Mouse (Mus musculus) heart, embryonic 12.5 days (tissue): ENCODE measurements around the gene Ppm1b. TPM values are rescaled to one million over a fixed set of nuclear protein-coding genes. Genes with fewer than 3 reads are reported as not detected.

Source experiments
- ATAC-seq: fragments of 200-750 bp; cut with Nextera tagmentation; 2 replicates; pipeline ENCODE4 v1.8.0; 2017; ENCODE audit warnings: moderate TSS enrichment, moderate library complexity; ENCODE audit not compliant: insufficient number of reproducible peaks, low FRiP score
- H3K27ac ChIP-seq: fragments of 300-500 bp; sonication (generic); 2 replicates; pipeline ENCODE4 v1.5.1; 2016; ENCODE audit warnings: mild to moderate bottlenecking, moderate library complexity; ENCODE audit not compliant: poor library complexity, severe bottlenecking
- H3K27me3 ChIP-seq: fragments of 300-500 bp; sonication (generic); replicated peaks from 2 replicates; pipeline ENCODE4 v1.6.1; 2016; ENCODE audit warnings: mild to moderate bottlenecking, moderate library complexity
- H3K36me3 ChIP-seq: fragments of 300-500 bp; sonication (generic); 2 replicates; pipeline ENCODE4 v1.6.1; 2016; ENCODE audit warnings: mild to moderate bottlenecking, moderate library complexity
- H3K4me1 ChIP-seq: fragments of 300-500 bp; sonication (generic); replicated peaks from 2 replicates; pipeline ENCODE4 v1.6.1; 2016; ENCODE audit warnings: mild to moderate bottlenecking
- H3K4me2 ChIP-seq: fragments of 300-500 bp; sonication (generic); 2 replicates; pipeline ENCODE4 v1.6.1; 2016; ENCODE audit warnings: mild to moderate bottlenecking, moderate library complexity
- H3K4me3 ChIP-seq: fragments of 300-500 bp; sonication (generic); 2 replicates; pipeline ENCODE4 v1.5.1; 2016; ENCODE audit warnings: mild to moderate bottlenecking
- H3K9ac ChIP-seq: fragments of 300-500 bp; sonication (generic); 2 replicates; pipeline ENCODE4 v1.6.1; 2016; ENCODE audit warnings: mild to moderate bottlenecking, moderate library complexity
- H3K9me3 ChIP-seq: fragments of 300-500 bp; sonication (generic); replicated peaks from 2 replicates; pipeline ENCODE4 v1.6.1; 2016; ENCODE audit warnings: mild to moderate bottlenecking, moderate library complexity
- WGBS: fragments of 180-500 bp; shearing (Covaris S2); methylation state at CpG from one replicate; pipeline ENCODE4 v1.1.7; 2016; 5-methylcytosine and 5-hydroxymethylcytosine counted together
- polyA plus RNA-seq: library from polyadenylated mRNA; unstranded; fragments of >200 nt; fragmentation: Nextera tagmentation; extraction: Ambion mirVana; gene quantifications from 2 replicates; pipeline ENCODE4 v1.2.1, GENCODE M21; 2016

Ppm1b gene
- polyA plus RNA-seq, 1 experiment from 2014 or later = 73.9 TPM

DNA sequence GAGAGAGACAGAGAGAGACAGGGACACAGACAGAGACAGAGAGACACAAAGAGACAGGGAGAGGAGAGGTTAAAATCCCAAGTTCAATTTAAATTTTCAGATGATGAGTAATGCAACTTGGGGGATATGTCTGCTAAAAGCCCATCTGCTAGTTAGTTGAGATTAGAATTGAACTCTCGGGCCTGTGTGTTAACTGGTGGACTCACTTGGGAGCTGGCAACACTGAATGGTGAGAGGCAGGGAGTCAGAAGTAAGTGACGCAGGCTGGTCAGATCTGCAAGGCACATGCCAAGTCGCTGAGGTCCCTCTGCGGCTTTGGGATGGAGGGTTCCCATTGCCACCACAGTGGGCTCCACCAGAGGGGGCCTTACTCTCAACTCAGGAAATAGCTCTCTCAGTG lies 81.8 kb downstream of the Ppm1b start:
- Histone ChIP-seq H3K27ac (no peak overlapping the region), H3K4me2 (no peak overlapping the region), H3K9me3 (no peaks in the 10 kb centered on the region), H3K9ac (no peak overlapping the region), H3K4me1 (0 out of 2 replicates have a peak, but pooled peaks cover 4% of the 10 kb centered on the region), H3K27me3 (no peaks in the 10 kb centered on the region), H3K36me3 (no peaks in the 10 kb centered on the region), H3K4me3 (no peak overlapping the region)
- 70% methylated on average over 4 of the region's 4 CpGs for WGBS
- no peak for ATAC-seq

- 0 out of 2 replicates have a peak, but pooled peaks cover 4% of the 10 kb centered on the region for H3K4me1 ChIP-seq
- WGBS = 85% methylated on average over 5 of the region's 5 CpGs
- H3K4me2 ChIP-seq = no peak overlapping the region
- H3K9ac ChIP-seq = no peak overlapping the region
- H3K9me3 ChIP-seq = no peaks in the 10 kb centered on the region
- no peaks in the 10 kb centered on the region for H3K27me3 ChIP-seq
- H3K4me3 ChIP-seq = no peak overlapping the region
- ATAC-seq = no peak
- no peaks in the 10 kb centered on the region for H3K36me3 ChIP-seq
- no peak overlapping the region for H3K27ac ChIP-seq
These were observed 82.2 kb downstream of the Ppm1b start for GRCm38 (mm10) chr17:85038761-85039160.

GRCm38 (mm10) chr17:85040913-85041312 lies 84.4 kb downstream of the Ppm1b start:
- no peaks in the 10 kb centered on the region for H3K9me3 ChIP-seq
- no peak overlapping the region for H3K9ac ChIP-seq
- no peaks in the 10 kb centered on the region for H3K36me3 ChIP-seq
- ATAC-seq = no peak
- H3K27ac ChIP-seq = no peak overlapping the region
- no peak overlapping the region for H3K4me2 ChIP-seq
- no peaks in the 10 kb centered on the region for H3K27me3 ChIP-seq
- H3K4me3 ChIP-seq = no peak overlapping the region
- WGBS = 71% methylated on average over 7 of the region's 7 CpGs
- H3K4me1 ChIP-seq = no peaks in the 10 kb centered on the region

DNA sequence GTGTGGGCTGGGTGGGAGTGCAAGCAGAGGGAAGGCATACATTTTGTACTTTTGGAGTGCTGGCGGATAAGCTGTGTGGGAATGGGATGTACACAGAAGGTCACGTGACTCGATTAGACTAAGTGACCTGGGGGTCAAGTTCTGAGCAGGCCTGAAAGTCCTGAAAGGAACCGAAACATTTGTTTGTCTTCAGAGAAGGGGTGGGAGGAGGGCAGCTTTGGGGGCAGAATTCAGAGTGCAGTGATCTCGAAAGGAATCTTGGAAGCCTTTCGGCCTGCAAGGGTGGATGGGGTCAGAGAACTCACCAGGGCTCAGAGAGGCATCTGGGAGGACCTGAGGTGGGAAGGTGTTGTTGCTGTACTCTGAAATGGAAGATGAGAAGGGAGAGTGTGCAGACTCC lies 85.9 kb downstream of the Ppm1b start:
- no peaks in the 10 kb centered on the region for H3K4me1 ChIP-seq
- H3K27me3 ChIP-seq = no peaks in the 10 kb centered on the region
- WGBS = 80% methylated on average over 6 of the region's 6 CpGs
- H3K9me3 ChIP-seq = no peaks in the 10 kb centered on the region
- ATAC-seq = no peak
- H3K36me3 ChIP-seq = no peaks in the 10 kb centered on the region
- no peak overlapping the region for H3K9ac ChIP-seq
- no peak overlapping the region for H3K4me3 ChIP-seq
- H3K27ac ChIP-seq = no peak overlapping the region
- H3K4me2 ChIP-seq = no peak overlapping the region

- H3K4me1 ChIP-seq = no peaks in the 10 kb centered on the region
- no peaks in the 10 kb centered on the region for H3K27me3 ChIP-seq
- no peak for ATAC-seq
- 79% methylated on average over 6 of the region's 6 CpGs for WGBS
- no peak overlapping the region for H3K4me3 ChIP-seq
- H3K9me3 ChIP-seq = no peaks in the 10 kb centered on the region
- H3K4me2 ChIP-seq = no peak overlapping the region
- no peak overlapping the region for H3K9ac ChIP-seq
- no peak overlapping the region for H3K27ac ChIP-seq
- no peaks in the 10 kb centered on the region for H3K36me3 ChIP-seq
These were observed 86.9 kb downstream of the Ppm1b start for GRCm38 (mm10) chr17:85043404-85043816.

DNA sequence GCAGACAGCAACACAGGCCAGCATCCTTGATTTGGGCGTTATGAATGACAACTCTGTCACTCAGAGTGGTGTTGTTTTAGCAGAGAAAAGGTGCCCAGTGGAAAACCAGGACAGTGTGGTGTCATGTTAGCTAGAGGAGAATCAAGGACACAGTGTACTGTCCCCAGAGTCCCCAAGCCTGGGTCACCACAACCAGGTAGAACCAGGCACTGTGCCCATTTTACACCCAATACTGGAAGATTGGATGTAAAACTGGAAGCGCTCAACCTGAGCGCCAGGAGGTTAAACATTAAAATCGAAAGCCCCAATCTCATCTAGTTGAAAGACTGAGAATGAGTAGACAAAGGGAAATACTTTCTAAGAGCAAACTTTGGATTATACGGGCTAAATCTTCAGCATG lies 87.9 kb downstream of the Ppm1b start:
- ATAC-seq = no peak

DNA sequence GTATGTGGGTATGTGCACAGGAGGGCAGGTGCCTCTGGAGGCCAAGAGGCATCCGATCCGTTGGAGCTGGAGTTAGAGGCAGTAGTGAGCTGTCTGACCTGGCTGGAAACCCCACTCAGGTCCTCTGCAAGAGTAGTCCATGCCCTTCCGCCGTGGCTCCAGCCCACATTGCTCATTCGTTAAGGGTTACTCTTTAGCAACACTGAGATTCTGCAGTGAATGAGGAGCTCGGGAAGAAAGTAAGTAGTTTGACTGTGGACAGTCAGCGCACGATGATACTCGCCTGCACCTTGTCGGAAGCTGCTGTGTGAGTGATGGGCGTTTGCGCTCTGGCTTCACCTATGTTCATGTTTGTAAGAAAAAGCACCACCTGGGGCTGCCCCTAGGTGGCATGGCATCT lies 88.6 kb downstream of the Ppm1b start:
- no peak overlapping the region for H3K4me3 ChIP-seq
- H3K4me1 ChIP-seq = no peaks in the 10 kb centered on the region
- 78% methylated on average over 12 of the region's 12 CpGs for WGBS
- ATAC-seq = no peak
- H3K36me3 ChIP-seq = no peaks in the 10 kb centered on the region
- no peak overlapping the region for H3K27ac ChIP-seq
- no peaks in the 10 kb centered on the region for H3K27me3 ChIP-seq
- H3K9me3 ChIP-seq = no peaks in the 10 kb centered on the region
- no peak overlapping the region for H3K4me2 ChIP-seq
- H3K9ac ChIP-seq = no peak overlapping the region

More for the DNA sequence above, 87.9 kb downstream of the Ppm1b start:
- Histone ChIP-seq H3K27ac (no peak overlapping the region), H3K4me1 (no peaks in the 10 kb centered on the region), H3K4me2 (no peak overlapping the region), H3K9me3 (no peaks in the 10 kb centered on the region), H3K36me3 (no peaks in the 10 kb centered on the region), H3K4me3 (no peak overlapping the region), H3K9ac (no peak overlapping the region), H3K27me3 (no peaks in the 10 kb centered on the region)
- WGBS = 84% methylated on average over 5 of the region's 5 CpGs

DNA sequence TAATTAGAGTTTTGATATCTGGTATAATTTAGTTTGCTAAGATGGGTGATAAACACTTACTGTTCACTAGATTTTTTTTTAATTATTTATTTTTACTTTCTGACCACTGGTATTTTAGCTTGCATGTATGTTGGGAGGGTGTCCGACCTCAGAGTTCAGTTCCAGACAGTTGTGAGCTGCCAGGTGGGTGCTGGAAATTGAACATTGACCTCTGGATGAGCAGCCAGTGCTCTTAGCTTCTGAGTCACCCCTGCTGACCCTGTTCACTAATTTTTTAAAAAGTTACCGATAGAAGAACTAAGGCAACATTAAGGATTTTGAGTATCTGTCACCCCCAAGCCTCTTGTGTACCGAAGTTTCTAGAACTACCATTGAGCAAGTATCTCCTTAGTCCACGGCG lies 91.8 kb downstream of the Ppm1b start:
- Histone ChIP-seq H3K27me3 (no peaks in the 10 kb centered on the region), H3K36me3 (no peaks in the 10 kb centered on the region), H3K27ac (no peak overlapping the region), H3K9ac (no peak overlapping the region), H3K4me3 (no peak overlapping the region), H3K4me2 (no peak overlapping the region), H3K9me3 (no peaks in the 10 kb centered on the region), H3K4me1 (peaks cover 9% of the 10 kb centered on the region)
- no peak for ATAC-seq
- 86% methylated on average over 5 of the region's 5 CpGs for WGBS

DNA sequence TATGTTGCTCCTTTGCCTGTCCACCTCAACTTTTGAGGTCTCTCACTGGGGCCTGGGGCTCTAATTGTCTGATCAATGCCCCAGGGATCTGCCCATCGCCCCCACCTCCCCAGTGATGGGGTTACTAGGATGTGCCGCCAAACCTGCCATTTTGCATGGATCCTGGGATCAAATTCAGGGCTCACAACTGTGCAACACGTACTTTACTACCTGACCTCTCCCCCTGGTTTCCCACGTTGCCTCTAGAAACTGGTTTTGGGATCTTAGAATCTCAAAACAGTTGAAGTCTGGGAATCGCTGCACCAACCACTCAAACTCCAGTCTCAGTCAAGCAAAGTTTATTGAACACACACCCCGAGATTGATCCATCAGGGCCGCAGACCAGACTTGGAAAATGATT lies 101.7 kb downstream of the Ppm1b start:
- no peak overlapping the region for H3K9ac ChIP-seq
- no peak overlapping the region for H3K4me2 ChIP-seq
- no peaks in the 10 kb centered on the region for H3K27me3 ChIP-seq
- H3K27ac ChIP-seq = no peak overlapping the region
- no peak for ATAC-seq
- H3K4me3 ChIP-seq = no peak overlapping the region
- no peaks in the 10 kb centered on the region for H3K9me3 ChIP-seq
- peaks cover 10% of the 10 kb centered on the region for H3K36me3 ChIP-seq
- WGBS = 90% methylated on average over 7 of the region's 7 CpGs
- no peaks in the 10 kb centered on the region for H3K4me1 ChIP-seq

- ATAC-seq = no peak
- no peak overlapping the region for H3K4me2 ChIP-seq
- no peaks in the 10 kb centered on the region for H3K27me3 ChIP-seq
- no peak overlapping the region for H3K27ac ChIP-seq
- no peaks in the 10 kb centered on the region for H3K4me1 ChIP-seq
- H3K4me3 ChIP-seq = no peak overlapping the region
- H3K9ac ChIP-seq = no peak overlapping the region
- WGBS = 87% methylated on average over 6 of the region's 6 CpGs
- H3K36me3 ChIP-seq = peaks cover 18% of the 10 kb centered on the region
- H3K9me3 ChIP-seq = no peaks in the 10 kb centered on the region
These were observed 102.6 kb downstream of the Ppm1b start for GRCm38 (mm10) chr17:85059136-85059535.

DNA sequence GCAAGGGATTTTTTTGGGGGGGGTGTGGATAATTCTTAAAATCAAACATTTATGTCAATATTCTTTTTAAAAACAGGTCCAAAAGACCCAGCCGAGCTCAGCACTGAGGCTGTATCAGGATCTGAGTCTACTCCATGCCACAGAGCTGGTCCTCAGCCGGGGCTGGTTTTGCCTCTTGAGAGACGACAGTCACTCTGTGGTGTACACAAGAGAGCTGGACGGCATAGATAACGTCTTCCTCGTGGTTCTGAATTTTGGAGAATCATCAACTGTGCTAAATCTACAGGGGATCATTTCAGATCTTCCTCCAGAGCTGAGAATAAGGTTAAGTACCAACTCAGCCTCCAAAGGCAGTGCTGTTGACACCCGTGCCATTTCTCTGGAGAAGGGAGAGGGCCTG lies 107.0 kb downstream of the Ppm1b start:
- H3K4me2 ChIP-seq = no peak overlapping the region
- 74% methylated on average over 7 of the region's 7 CpGs for WGBS

GRCm38 (mm10) chr17:85067331-85067730 lies 110.8 kb downstream of the Ppm1b start:
- peaks cover 84% of the 10 kb centered on the region for H3K36me3 ChIP-seq

More for the DNA sequence above, 107.0 kb downstream of the Ppm1b start:
- Histone ChIP-seq H3K4me1 (no peaks in the 10 kb centered on the region), H3K36me3 (peaks cover 53% of the 10 kb centered on the region), H3K4me3 (no peak overlapping the region), H3K27me3 (no peaks in the 10 kb centered on the region), H3K9ac (no peak overlapping the region), H3K9me3 (no peaks in the 10 kb centered on the region), H3K27ac (no peak overlapping the region)
- ATAC-seq = no peak

More at GRCm38 (mm10) chr17:85067331-85067730, 110.8 kb downstream of the Ppm1b start:
- no peak overlapping the region for H3K27ac ChIP-seq
- H3K27me3 ChIP-seq = no peaks in the 10 kb centered on the region
- H3K4me1 ChIP-seq = peaks cover 9% of the 10 kb centered on the region; the same call in 1 of the 2 replicates
- H3K4me3 ChIP-seq = no peak overlapping the region
- no peak overlapping the region for H3K4me2 ChIP-seq
- no peak overlapping the region for H3K9ac ChIP-seq
- 91% methylated on average over 7 of the region's 7 CpGs for WGBS
- no peaks in the 10 kb centered on the region for H3K9me3 ChIP-seq
- no peak for ATAC-seq
